Mouse (Mus musculus): ENCODE results near the gene Mest. TPM values are rescaled to one million over a fixed set of nuclear protein-coding genes. Genes with fewer than 3 reads are reported as not detected.
A peak's percentile ranks its signal among the peaks of the same experiment; 100 is the strongest.

The Mest gene
- total and polyA plus RNA-seq, 3 experiments = 0.12 to 0.31 TPM; not detected in 1

- Histone ChIP-seq H3K36me3 (ENCODE audit: control insufficient read depth in 1 of 2, insufficient read depth in 2 of 2, low read length in 2 of 2) (peaks cover 0 to 9% of the 10 kb centered on the region in 2 experiments; a peak in 2 of 4 replicates), H3K9me3 (replicated peaks; ENCODE audit: insufficient read depth, low read length) (no peaks in the 10 kb centered on the region), H3K4me1 (ENCODE audit: control insufficient read depth in 1 of 2, insufficient read depth in 2 of 2, low read length in 2 of 2) (peaks cover 0 to 9% of the 10 kb centered on the region in 2 experiments; a peak in 3 of 4 replicates), H3K27ac (ENCODE audit: control insufficient read depth, low read depth, low read length) (peak within 1 kb of the TSS; percentile 93), H3K27me3 (ENCODE audit: control insufficient read depth in 1 of 2, insufficient read depth in 2 of 2, low read length in 2 of 2) (no peaks in the 10 kb centered on the region; a peak in 3 of 4 replicates), H3K9ac (ENCODE audit: control insufficient read depth, low read depth, low read length, poor library complexity, severe bottlenecking) (peak within 1 kb of the TSS; percentile 97), H3K4me3 (ENCODE audit: control insufficient read depth in 1 of 2, insufficient read depth in 1 of 2, low read depth in 2 of 2, low read length in 2 of 2) (peak within 1 kb of the TSS; percentile 66 to 91), H3K79me2 (ENCODE audit: control insufficient read depth, insufficient read depth, low read length, poor library complexity) (peaks cover 5% of the 10 kb centered on the region; the same call in 1 of the 2 replicates)
- DNase-seq (ENCODE audit: low read depth, low spot score) = peak; percentile 98
- TF ChIP-seq ZKSCAN1 (IDR thresholded peaks at IDR 0.05; ENCODE audit: low read depth, low read length) = no peak
- TF ChIP-seq MYC (IDR thresholded peaks at IDR 0.05; ENCODE audit: low read depth, low read length) = peak; percentile 82
- no peak for TF ChIP-seq JUND (IDR thresholded peaks at IDR 0.05; ENCODE audit: low read depth, low read length)
- TF ChIP-seq MAFK (IDR thresholded peaks at IDR 0.05; ENCODE audit: borderline replicate concordance, low read depth, low read length) = no peak
- TF ChIP-seq GATA1 (IDR thresholded peaks at IDR 0.05; ENCODE audit: low read depth, low read length) = no peak
- TF ChIP-seq ZC3H11A (IDR thresholded peaks at IDR 0.05; ENCODE audit: low read depth, low read length) = no peak
- no peak for TF ChIP-seq TBP (IDR thresholded peaks at IDR 0.05; ENCODE audit: low read depth, low read length)
- no peak for TF ChIP-seq UBTF (IDR thresholded peaks at IDR 0.05; ENCODE audit: borderline replicate concordance, insufficient read depth, low read depth, low read length)
- peak; percentile 58 for TF ChIP-seq ELF1 (IDR thresholded peaks at IDR 0.05; ENCODE audit: low read depth, low read length)
- TF ChIP-seq HCFC1 (IDR thresholded peaks at IDR 0.05; ENCODE audit: low read depth, low read length) = peak; percentile 87
- peak; percentile 92 for TF ChIP-seq MAX (IDR thresholded peaks at IDR 0.05; ENCODE audit: low read length)
- TF ChIP-seq CTCF (IDR thresholded peaks at IDR 0.05 in 2 of 3, conservative IDR thresholded peaks at IDR 0.05 in 1 of 3; ENCODE audit: control insufficient read depth in 1 of 3, insufficient read depth in 1 of 3, low read depth in 2 of 3, low read length in 3 of 3, poor library complexity in 1 of 3, severe bottlenecking in 1 of 3) = no peak
- TF ChIP-seq KAT2A (conservative IDR thresholded peaks at IDR 0.05; ENCODE audit: low read depth, low read length) = no peak; the same call in 1 of the 2 replicates
- TF ChIP-seq MEF2A (IDR thresholded peaks at IDR 0.05; ENCODE audit: extremely low read depth, insufficient replicate concordance, low read depth, low read length, poor library complexity, severe bottlenecking) = no peak
- peak; percentile 99 for TF ChIP-seq MAZ (IDR thresholded peaks at IDR 0.05; ENCODE audit: low read depth, low read length)
- TF ChIP-seq E2F4 (IDR thresholded peaks at IDR 0.05; ENCODE audit: borderline replicate concordance, low read depth, low read length) = peak; percentile 26; the same call in 1 of the 2 replicates
- no peak; the same call in 1 of the 2 replicates for TF ChIP-seq POLR2AphosphoS2 (IDR thresholded peaks at IDR 0.05; ENCODE audit: low read length)
- no peak for TF ChIP-seq GABPA (IDR thresholded peaks at IDR 0.05; ENCODE audit: low read depth, low read length)
- no peak for TF ChIP-seq MYB (IDR thresholded peaks at IDR 0.05; ENCODE audit: low read depth, low read length)
- TF ChIP-seq ZMIZ1 (IDR thresholded peaks at IDR 0.05; ENCODE audit: low read depth, low read length) = 0 out of 2 replicates have a peak, but pooled peaks have one; percentile 44
- TF ChIP-seq RAD21 (IDR thresholded peaks at IDR 0.05; ENCODE audit: low read depth, low read length) = no peak
- no peak for TF ChIP-seq TAL1 (IDR thresholded peaks at IDR 0.05; ENCODE audit: low read length)
- no peak for TF ChIP-seq EP300 (IDR thresholded peaks at IDR 0.05; ENCODE audit: low read depth in 1 of 2, low read length in 2 of 2)
- TF ChIP-seq MXI1 (IDR thresholded peaks at IDR 0.05; ENCODE audit: low read depth, low read length) = peak; percentile 87
- TF ChIP-seq USF1 (IDR thresholded peaks at IDR 0.05; ENCODE audit: low read depth, low read length) = peak; percentile 75
- TF ChIP-seq ZNF384 (IDR thresholded peaks at IDR 0.05; ENCODE audit: low read depth, low read length) = peak; percentile 96
- TF ChIP-seq CHD1 (IDR thresholded peaks at IDR 0.05; ENCODE audit: low read depth, low read length) = no peak
- peak; percentile 98 for TF ChIP-seq SIN3A (IDR thresholded peaks at IDR 0.05; ENCODE audit: low read length)
- TF ChIP-seq TCF12 (IDR thresholded peaks at IDR 0.05; ENCODE audit: low read depth, low read length) = peak; percentile 24; the same call in 1 of the 2 replicates
- TF ChIP-seq BHLHE40 (IDR thresholded peaks at IDR 0.05; ENCODE audit: borderline replicate concordance, low read depth, low read length) = no peak
- TF ChIP-seq ETS1 (IDR thresholded peaks at IDR 0.05; ENCODE audit: low read depth, low read length) = no peak
- TF ChIP-seq USF2 (IDR thresholded peaks at IDR 0.05; ENCODE audit: borderline replicate concordance in 1 of 2, insufficient read depth in 1 of 2, low read depth in 1 of 2, low read length in 2 of 2) = no peak
- TF ChIP-seq POLR2A (IDR thresholded peaks at IDR 0.05; ENCODE audit: control insufficient read depth in 1 of 2, insufficient read depth in 1 of 2, low read depth in 1 of 2, low read length in 2 of 2, poor library complexity in 1 of 2) = peak; percentile 59 to 62
- peak; percentile 88 for TF ChIP-seq CHD2 (IDR thresholded peaks at IDR 0.05; ENCODE audit: low read length)
- TF ChIP-seq NELFE (IDR thresholded peaks at IDR 0.05; ENCODE audit: low read depth, low read length) = no peak; the same call in 1 of the 2 replicates
- peak; percentile 77 for TF ChIP-seq NRF1 (IDR thresholded peaks at IDR 0.05; ENCODE audit: insufficient read depth, low read depth, low read length, poor library complexity, severe bottlenecking)
These were observed 29.9 kb upstream of the Mest start, which contains the start of gene Cep41 for GRCm38 (mm10) chr6:30693350-30693991. Gene Cep41 (minus strand): TSS chr6:30693749.
